Mouse (Mus musculus) c-Kit-positive CD71-positive TER-119-negative erythroid progenitor cells, embryonic 14.5 days (primary cell): ENCODE data around the gene Zan.

Experiments
- DNase-seq: peaks from one replicate; pipeline ENCODE4 v3.0.0-alpha.2; 2013; ENCODE audit warnings: low read depth

Zan gene

DNA sequence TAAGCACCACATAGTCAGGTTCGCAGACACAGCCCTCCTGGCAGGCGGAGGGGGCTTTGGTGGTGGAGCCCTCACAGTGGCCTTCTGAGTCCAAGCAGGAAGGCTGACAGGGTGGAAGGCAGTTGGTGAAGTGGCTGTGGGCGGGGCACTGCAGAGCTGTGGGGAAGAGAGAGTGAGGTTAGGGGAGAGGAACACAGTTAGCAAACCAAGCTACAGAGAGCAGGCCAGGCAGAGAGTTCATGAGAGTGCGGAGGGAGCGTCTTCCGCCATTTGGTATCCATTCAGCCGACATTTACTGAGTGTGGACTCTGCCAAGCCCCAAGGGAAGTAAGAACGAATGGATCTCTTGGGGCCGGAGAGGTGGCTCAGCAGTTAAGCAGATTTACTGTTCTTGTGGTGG is 57.8 kb downstream of the Zan start:
- no peak for DNase-seq

DNA sequence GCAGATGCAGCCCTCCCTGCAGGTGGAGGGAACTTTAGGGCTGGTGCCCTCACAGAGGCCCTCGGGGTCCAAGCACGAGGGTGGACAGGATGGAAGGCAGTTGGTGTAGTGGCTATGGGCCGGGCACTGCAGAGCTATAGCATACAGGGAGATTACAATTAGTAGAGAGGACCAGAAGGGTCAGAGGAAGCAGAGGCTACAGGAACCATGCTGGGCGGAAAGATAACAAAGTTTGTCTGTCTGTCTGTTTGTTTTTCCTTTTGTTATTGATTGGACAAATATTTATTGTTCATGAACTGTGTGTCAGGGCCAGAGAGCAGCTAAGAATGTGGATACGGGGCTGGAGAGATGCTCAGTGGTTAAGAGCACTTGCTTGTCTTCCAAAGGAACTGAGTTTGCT is 62.6 kb downstream of the Zan start:
- no peak for DNase-seq

DNA sequence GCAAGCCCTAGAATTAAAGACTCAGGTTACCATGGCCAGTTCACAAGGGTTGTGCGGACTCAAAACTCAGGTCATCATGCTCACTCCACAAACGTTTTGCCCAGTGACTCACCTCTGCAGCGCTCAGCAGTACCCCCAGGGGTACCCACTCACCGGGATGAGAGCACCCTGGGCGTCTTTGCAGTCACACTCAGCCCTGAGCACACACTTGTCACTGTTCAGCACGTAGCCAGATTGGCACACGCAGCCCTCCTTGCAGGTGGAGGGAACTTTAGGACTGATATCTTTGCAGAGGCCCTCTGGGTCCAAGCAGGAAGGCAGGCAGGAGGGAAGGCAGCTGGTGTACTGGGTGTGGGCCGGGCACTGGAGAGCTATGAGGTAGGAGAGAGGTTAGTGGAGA is 65.6 kb downstream of the Zan start:
- no peak for DNase-seq

DNA sequence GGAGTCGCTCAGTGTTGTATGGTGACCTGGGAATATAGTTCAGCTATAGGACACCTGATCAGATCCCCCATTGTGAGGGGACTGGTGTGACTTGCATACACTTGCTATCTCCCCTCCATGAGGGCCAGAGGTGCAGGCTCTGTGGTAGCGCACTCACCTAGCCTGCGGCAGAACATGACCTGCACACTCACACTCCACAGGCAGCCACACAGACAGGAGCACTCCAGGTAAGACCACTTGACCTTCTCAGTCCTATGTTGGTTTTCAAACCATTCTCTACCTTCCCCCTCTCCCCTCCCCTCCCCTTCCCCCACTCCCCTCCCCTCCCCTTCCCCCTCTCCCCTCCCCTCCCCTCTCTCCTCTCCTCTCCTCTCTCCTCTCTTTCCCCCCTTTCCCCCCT is 66.3 kb downstream of the Zan start:
- DNase-seq: no peak

DNA sequence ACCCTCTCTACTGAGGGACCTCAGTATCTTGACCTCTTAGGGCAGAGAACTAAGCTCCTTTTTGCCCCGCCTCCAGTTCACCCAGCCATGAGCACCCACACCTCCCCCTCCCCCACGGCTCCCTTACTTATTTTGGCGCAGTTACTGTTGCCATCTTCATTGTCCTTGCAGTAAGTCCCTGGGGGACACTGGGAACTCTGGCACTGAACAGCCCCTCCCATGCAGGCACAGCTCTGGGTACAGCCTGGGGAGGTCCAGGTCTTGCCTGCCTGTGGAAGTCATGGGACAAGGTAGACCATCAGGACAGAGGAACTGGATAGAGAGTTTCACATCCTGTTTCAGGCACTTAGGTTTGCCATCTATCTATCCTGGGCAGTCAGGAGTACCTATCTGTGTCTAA is 66.8 kb downstream of the Zan start:
- no peak for DNase-seq

DNA sequence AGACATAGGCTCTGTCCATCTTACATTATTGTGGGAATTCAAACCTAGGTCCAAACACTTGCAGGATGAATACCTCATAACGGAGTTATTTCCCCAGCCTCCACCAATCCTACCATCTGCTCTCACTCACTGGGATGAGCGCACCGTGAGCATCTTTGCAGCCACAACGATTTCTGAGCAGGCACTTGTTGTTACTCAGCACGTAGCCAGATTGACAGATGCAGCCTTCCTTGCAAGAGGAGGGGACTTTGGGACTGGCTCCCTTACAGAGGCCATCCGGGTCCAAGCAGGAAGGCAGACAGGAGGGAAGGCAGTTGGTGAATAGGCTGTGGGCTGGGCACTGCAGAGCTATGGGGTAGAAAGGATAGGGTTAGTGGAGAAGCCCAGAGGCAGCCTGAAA is 67.4 kb downstream of the Zan start:
- no peak for DNase-seq

DNA sequence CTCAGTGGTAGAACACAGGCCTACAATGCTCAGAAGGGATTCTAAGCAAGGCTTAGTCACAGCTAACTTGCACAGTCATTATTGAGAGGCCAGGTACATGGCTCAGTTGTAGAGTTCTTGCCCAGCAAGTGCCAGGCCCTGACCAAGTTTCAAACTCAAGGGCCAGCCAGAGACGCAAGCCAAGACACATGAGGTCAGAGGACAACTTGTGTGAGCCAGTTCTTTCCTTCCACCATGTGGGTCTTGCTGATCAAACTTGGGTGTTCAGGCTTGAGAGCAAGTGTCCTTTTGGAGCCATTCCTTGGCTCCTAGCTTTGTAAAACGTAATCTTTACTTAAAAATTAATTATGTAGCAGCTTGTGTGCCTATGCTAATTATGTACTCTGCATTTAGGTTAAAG is 72.8 kb downstream of the Zan start:
- DNase-seq: no peak

DNA sequence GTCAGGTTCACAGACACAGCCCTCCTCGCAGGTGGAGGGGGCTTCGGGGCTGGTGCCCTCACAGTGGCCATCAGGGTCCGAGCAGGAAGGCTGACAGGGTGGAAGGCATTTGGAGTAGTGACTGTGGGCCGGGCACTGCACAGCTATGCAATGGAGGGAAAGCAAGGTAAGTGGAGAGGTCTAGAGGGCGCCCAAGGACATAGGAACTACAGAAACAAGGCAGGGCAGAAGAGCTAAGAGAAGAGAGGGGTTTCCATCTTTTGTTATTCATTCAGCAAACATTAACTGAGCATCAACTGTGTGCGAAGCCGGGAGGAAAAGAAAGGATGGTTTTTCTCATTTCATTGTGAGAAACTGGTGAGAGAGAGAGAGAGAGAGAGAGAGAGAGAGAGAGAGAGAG is 82.4 kb downstream of the Zan start:
- DNase-seq: no peak

DNA sequence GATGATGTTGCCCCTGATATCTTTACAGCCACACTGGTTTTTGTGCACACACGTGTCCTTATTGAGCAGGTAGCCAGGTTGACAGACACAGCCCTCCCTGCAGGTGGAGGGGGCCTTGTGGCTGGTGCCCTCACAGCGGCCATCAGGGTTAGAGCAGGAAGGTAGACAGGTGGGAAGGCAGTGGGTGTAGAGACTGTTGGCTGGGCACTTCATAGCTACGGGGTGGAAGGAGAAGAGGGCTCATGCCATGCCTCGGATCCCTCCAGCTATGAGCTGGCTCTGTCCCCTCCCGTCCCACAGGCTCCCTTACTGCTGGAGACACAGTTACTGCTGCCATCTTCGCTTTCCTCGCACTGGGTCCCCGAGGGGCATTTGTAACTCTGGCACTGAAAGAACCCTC is 85.2 kb downstream of the Zan start:
- no peak for DNase-seq

DNA sequence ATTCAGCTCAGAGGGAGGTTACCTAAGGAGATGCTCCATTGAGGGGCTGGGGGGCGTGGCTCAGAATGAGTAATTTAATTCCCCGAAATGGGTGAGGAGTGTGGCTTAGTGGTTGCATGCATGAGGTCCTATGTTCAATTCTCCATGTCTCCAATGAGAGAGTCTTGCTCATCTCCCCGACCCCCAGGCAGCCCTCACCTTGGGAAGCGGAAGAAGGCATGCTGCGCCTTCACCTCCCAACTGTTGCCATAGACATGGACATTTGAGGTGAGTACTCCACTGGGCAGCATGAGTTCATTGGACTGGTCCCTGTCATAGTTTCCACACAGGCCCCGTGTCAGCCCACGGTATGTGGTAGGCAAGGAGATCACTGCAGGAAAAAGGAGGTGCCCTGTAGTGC is 90.2 kb downstream of the Zan start:
- no peak for DNase-seq

DNA sequence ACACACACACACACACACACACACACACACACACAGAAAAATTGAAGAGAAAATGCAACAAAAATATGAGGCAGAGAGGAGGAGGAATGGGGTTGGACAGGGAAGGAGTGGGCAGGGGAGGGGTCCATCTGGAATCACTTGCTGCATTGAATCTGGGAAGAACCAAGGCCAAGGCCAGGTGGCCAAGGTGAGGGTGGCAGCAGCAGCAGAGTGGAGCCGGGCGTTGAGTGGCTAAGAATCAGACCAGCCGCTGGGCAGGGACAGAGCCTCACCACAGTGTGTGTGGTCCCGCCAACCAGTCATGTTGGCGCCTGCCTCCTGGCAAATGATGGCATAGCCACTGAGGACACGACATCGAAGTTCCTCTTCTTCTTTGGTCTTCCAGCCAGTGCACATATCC is 93.4 kb downstream of the Zan start:
- DNase-seq: no peak

DNA sequence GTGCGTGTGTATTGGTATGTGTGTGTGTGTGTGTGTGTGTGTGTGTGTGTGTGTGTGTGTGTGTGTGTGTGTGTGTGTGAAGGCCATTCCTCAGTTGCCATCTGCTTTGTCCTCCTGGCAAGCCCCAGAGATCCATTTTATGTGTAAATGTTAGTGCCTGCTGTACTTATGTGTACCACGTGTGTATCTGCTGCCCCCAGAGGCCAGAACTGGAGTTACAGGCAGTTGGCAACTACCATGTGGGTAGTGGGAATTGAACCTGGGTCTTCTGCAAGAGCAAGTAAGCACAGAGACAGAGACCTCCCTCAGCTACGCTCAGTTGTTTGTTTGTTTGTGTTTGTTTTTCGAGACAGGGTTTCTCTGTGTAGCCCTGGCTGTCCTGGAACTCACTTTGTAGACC is 95.7 kb downstream of the Zan start:
- DNase-seq: peak; percentile 32

DNA sequence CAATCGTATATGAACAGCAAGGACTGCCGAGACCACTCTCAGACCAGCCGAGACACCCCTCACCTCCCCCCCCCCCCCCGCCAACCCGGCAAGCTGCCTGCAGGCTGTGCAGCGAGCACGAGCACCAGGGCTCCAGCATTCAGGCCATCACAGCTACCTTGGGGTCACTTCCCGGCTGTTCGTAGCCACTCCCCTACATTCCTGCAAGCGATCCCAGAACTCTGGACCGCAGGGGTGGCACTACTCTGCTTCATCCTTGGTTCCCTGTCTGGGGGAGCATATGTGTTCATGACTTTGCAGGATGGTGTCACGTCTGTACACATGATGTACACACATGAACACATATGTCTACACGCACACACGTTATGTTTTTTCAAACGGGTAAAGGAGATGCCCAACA is 99.3 kb downstream of the Zan start:
- no peak for DNase-seq

DNA sequence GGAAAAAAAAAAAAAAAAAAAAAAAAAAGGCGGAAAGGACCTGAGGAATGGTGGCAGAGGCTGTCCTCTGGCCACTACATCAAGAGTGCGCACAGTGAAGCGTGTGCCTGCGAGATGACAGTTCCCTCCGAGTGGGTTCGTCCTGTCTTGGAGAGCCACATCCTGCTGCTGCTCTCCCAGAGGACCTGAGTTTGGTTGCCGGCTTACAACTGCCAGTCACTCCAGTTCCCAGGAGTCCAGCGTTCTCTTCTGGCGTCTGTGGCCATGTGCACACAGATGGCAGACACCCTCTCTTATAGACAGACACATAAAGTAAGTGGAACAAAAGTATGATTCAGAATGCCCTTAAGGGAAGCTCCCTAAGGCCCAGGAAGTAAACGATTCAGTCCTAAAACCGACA is 99.7 kb downstream of the Zan start:
- no peak for DNase-seq

DNA sequence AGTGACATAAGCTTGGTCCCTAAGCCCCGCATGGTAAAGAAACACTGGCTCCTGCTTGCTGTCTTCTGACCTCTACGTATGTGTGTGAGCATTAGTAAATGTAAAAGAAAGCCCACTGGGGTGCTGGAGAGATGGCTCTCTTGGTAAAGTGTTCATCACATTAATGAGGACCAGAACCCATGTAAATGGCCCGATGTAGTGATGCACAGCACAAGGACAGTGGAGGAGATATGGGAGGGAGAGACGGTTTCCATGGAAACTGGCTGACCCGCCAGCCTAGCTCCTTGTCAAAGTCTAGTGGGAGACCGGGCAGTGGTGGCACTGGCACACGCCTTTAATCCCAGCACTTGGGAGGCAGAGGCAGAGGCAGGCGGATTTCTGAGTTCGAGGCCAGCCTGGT is 100.1 kb downstream of the Zan start:
- no peak for DNase-seq

DNA sequence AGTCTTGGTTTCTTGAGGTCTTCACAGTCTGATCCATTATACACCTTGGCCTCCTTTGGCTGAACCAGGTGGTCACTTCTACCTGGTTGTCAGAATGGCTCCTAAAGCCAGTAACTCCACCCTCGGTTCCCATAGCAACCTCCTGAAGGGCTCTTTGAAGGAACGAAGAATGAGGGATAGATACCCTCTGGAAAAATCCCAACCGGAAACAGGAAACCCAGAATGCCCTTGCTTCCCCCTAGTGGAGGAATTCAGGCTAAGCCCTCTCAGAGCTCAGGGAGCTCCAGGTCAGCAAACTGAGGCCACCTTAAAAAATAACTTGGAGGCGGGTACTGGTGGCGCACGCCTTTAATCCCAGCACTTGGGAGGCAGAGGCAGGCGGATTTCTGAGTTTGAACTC is 100.7 kb downstream of the Zan start:
- DNase-seq: no peak

DNA sequence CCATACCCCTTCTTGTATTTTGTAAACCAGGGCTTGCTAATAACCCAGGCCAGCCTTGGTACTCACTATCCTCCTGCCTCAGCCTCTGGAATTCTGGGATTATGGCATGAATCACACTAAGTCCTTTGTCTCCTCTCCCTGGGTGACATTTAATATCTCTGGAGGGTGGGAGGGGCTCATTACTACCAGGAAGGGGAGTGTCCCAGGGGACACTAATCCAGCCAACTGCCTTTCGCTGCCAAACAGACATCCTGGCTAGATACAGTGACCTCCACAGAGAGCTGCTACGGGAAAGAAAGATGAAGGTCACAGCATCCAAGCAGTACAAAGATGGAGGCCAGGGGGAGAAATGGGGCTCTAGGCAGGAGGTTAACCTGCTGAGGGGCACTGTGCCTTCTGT is 101.2 kb downstream of the Zan start:
- DNase-seq: no peak

DNA sequence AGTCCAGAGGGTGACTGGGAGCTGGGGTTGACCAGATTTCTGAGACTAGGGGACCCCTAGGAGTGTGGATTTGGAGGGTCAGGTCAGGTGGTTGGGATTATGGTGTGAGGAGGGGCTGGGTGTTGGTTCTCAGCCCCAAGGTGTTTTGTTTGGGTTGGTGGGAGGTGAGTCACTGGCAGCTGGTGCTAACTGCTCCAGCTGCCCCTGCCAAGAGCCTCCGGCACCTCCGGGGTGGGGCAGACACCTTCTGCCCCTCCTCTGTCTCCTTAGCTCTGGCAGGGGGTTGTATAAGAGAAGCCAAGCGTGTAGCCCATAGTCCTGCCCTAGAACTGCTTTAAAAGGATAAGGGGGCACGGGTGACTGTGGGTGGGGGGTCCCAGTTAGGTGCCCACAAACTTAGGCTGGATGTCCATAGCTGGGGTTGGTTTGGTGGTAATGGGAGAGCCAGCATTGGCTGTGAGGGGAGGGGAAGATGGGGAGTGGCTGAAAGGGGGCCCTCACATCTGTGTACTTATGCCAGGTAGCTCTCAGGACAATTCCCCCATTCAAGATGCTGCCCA is 102.3 kb downstream of the Zan start:
- DNase-seq: no peak

DNA sequence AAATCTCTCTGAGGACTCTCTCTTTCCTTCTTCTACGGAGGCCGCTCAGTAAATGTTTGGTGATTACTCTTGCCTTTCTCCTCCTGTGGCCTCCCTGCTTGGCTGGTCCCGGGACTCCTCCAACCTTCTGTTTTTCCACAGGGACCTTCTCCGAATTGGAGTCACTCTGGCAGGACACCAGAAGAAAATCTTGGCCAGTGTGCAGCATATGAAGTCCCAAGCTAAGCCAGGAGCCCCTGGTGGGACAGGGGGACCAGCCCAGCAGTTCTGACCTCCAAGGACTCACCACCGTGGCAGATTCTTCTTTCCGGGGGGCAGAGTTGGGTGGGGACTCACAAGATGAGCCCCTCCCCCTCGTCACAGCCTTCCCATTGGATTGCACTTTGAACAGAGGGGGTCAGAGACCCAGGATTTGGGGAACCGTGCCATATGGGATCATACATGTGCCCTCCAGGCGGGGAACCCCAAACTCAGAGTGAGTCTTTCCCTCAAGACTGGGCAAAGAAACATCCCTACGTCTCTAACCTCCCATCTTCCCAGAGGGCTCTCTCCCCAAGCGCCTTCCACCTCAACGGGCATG is 103.4 kb downstream of the Zan start:
- DNase-seq: no peak

DNA sequence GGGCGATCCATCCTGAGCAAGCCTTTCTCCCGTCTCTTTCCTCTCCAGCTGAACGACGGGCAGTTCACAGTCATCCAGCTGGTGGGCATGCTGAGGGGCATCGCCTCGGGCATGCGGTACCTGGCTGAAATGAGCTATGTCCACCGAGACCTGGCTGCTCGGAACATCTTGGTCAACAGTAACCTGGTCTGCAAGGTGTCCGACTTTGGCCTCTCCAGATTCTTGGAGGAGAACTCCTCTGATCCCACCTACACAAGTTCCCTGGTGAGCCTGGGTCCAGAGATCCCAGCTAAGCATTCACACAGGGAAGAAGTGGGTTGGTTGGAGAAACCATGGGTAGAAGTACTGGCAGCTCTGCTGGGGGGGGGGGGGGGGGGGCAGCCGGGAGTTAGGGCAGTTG is 107.2 kb downstream of the Zan start:
- no peak for DNase-seq

DNA sequence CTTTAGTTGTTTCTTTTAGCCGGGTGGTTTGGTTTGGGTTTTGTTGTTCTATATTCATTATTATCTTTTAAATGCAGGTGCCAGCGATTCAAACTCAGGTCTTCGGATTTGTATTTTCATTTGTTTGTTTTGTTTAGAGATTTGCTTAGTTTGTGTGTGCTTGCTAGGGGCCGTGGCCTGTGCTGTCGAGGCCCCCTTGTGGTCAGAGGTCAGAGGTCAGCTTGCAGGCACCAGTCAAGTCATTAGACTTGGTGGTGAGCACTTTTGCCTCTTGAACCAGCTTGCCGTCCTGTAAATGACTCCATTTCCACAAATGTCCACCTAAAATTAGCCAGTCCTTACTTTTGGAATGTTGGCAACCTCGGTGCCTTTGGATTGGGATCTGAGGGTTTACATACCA is 118.5 kb downstream of the Zan start:
- DNase-seq: no peak

DNA sequence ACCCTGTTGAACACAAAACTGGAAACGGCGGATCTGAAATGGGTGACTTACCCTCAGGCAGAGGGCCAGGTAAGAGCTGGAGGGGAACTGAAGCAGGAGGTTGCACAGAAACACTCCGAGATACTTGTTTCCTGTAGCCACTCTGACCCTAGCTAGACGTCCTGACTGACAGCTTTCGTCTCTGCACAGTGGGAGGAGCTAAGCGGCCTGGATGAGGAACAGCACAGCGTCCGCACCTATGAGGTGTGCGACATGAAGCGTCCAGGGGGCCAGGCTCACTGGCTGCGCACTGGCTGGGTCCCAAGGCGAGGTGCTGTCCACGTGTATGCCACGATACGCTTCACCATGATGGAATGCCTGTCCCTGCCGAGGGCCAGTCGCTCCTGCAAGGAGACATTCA is 122.8 kb downstream of the Zan start:
- no peak for DNase-seq

DNA sequence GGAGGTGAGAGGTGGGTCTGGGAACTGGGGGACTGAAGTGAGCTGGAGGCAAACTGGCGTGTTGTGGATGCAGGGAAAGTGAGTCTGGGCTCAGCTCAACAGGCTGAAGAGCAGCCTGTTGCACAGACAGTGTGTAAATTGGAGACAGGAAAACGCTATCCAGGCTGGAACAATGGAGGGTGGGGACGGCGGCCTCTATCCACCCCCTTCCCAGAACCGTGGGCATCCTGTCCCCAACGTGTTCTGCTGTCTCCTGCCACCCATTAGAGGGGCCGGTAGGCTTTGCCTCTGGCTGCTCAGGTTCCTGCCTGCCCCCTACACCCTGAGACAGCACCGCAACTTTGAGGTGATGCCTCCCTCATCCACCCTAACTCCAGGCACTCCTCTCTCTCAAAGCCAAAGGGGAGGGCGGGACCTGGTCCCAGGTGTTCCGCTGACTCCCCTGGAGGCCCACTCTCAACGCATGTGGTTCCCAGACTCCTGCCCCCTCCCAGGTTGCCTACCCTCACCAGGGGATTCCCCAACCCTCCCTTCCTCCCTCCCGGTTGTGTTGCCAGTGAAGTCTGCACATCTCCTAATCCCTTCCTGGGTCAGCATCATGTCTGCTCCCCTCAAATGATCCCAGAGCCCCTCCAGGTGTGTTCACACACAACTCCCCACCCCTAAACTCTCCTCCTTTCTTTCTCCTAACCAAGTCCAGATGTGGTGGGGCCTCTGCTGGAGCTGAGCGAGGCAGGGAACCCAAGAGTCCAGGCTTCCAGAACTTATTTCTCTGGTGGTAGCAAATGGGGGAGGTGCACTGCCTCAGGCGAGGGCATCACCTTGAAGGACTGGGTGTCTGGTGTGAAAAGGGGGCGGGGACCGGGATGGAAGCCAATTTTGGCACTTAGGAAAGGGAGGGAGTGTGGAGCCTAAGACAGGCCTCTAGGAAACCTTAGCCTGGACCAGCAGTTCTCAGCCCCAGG is 124.6 kb downstream of the Zan start:
- no peak for DNase-seq

DNA sequence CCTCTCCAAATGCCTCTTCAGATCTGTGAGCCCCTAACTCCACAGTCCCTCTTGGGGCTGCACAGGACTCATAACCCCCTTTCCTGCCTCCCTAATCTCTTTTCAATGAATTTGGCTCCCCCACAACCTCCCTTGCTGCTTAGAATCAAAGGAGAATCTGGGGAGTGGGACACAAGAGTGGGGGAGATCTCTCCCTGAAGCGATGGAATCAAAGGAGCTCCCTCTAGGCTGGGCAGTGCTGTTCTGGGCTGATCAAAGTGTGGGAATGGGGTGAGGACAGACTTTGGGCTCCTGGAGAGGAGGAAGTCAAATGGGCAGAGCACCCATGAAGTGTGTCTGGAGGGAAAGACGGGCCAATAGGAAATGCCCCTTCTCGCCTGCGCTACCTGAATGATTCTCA is 125.5 kb downstream of the Zan start:
- no peak for DNase-seq
